Mouse (Mus musculus) bone marrow, adult 2 months (tissue): ENCODE results near the gene Faap100. TPM values are rescaled to one million over a fixed set of nuclear protein-coding genes. Genes with fewer than 3 reads are reported as not detected.
"Not testable (repeated sequence)": the region's sequence is repeated elsewhere in the genome, so short reads cannot be mapped to it uniquely, and the experiment has no call there.

Source experiments
- H3K27ac ChIP-seq: fragments of 200-500 bp; 2 replicates; pipeline ENCODE4 v1.5.1; 2012; ENCODE audit warnings: low read depth, mild to moderate bottlenecking, control low read depth, inconsistent platforms, low read length; ENCODE audit not compliant: control insufficient read depth, poor library complexity, insufficient read depth
- H3K4me1 ChIP-seq: fragments of 200-500 bp; 2 replicates; pipeline ENCODE4 v1.6.1; 2011; ENCODE audit warnings: low read length; ENCODE audit not compliant: control insufficient read depth, insufficient read depth
- H3K4me3 ChIP-seq: fragments of 200-500 bp; replicated peaks from 2 replicates; pipeline ENCODE3; 2011; ENCODE audit warnings: mild to moderate bottlenecking, low read depth, low read length, control low read depth; ENCODE audit not compliant: control insufficient read depth
- CTCF ChIP-seq: fragments of 200-500 bp; IDR thresholded peaks from 2 replicates; pipeline ENCODE4 v1.5.1; 2011; ENCODE audit warnings: low read length, control low read depth; ENCODE audit not compliant: control insufficient read depth, insufficient read depth
- POLR2A ChIP-seq: fragments of 200-500 bp; IDR thresholded peaks from 2 replicates; pipeline ENCODE4 v1.6.1; 2011; ENCODE audit warnings: low read depth, mild to moderate bottlenecking, control low read depth, low read length, borderline replicate concordance; ENCODE audit not compliant: control insufficient read depth
- WGBS: fragments of 180-500 bp; shearing (Covaris S2); methylation state at CpG from one replicate; pipeline ENCODE4 v1.1.7; 2018; 5-methylcytosine and 5-hydroxymethylcytosine counted together
- polyA plus RNA-seq: library from polyadenylated mRNA; stranded (reverse); fragments of >200 nt; gene quantifications from 2 replicates; pipeline ENCODE4 v1.2.4, GENCODE M21; 2011; ENCODE audit warnings: low replicate concordance; ENCODE audit not compliant: missing spikeins, insufficient read depth, insufficient read length

Faap100 gene
- polyA plus RNA-seq, 1 experiment, result 10.9 TPM

- H3K27ac ChIP-seq, result peak overlapping the region; percentile 88
- TF ChIP-seq CTCF (no peak), POLR2A (0 out of 2 replicates have a peak, but pooled peaks have one; percentile 14)
- no peak overlapping the region for H3K4me3 ChIP-seq
- 45% methylated on average over 13 of the region's 13 CpGs for WGBS
- peaks cover 8% of the 10 kb centered on the region; the same call in 1 of the 2 replicates for H3K4me1 ChIP-seq
Measured at GRCm38 (mm10) chr11:120352571-120353290, 25.8 kb downstream of the Faap100 start.

GRCm38 (mm10) chr11:120352093-120352350 lies 26.5 kb downstream of the Faap100 start:
- H3K27ac ChIP-seq, H3K4me3 ChIP-seq, H3K4me1 ChIP-seq: not testable (repeated sequence)
- 82% methylated on average over 5 of the region's 5 CpGs for WGBS

- Histone ChIP-seq H3K27ac (peak overlapping the region; percentile 98), H3K4me3 (peak overlapping the region; percentile 20), H3K4me1 (peaks cover 8% of the 10 kb centered on the region; the same call in 1 of the 2 replicates)
- WGBS, result 82% methylated on average over 10 of the region's 10 CpGs
- TF ChIP-seq CTCF (no peak), POLR2A (peak; percentile 18; the same call in 1 of the 2 replicates)
Measured at GRCm38 (mm10) chr11:120351250-120352092, 27.1 kb downstream of the Faap100 start.

- Histone ChIP-seq H3K27ac (peak overlapping the region; percentile 98), H3K4me3 (peak overlapping the region; percentile 58), H3K4me1 (peaks cover 8% of the 10 kb centered on the region; the same call in 1 of the 2 replicates)
- whole genome bisulfite sequencing, result 41% methylated on average over 11 of the region's 11 CpGs
- TF ChIP-seq POLR2A (no peak), CTCF (no peak)
Measured at GRCm38 (mm10) chr11:120350711-120351110, 27.9 kb downstream of the Faap100 start.

GRCm38 (mm10) chr11:120349986-120350702 lies 28.4 kb downstream of the Faap100 start:
- Histone ChIP-seq H3K27ac (peak overlapping the region; percentile 98), H3K4me1 (peaks cover 8% of the 10 kb centered on the region; the same call in 1 of the 2 replicates), H3K4me3 (peak overlapping the region; percentile 78)
- WGBS, result under 1% methylated on average over 68 of the region's 68 CpGs
- TF ChIP-seq POLR2A (peak; percentile 53; the same call in 1 of the 2 replicates), CTCF (no peak)

GRCm38 (mm10) chr11:120349371-120349985 lies 29.1 kb downstream of the Faap100 start:
- WGBS, result 3% methylated on average over 16 of the region's 16 CpGs
- peak; percentile 8; the same call in 1 of the 2 replicates for TF ChIP-seq POLR2A
- TF ChIP-seq CTCF, result no peak

GRCm38 (mm10) chr11:120348684-120349370 lies 29.7 kb downstream of the Faap100 start:
- WGBS, result 1% methylated on average over 53 of the region's 53 CpGs

More at GRCm38 (mm10) chr11:120349371-120349985, 29.1 kb downstream of the Faap100 start:
- Histone ChIP-seq H3K27ac (peak overlapping the region; percentile 98), H3K4me1 (peaks cover 6% of the 10 kb centered on the region; the same call in 1 of the 2 replicates), H3K4me3 (peak overlapping the region; percentile 78)

More at GRCm38 (mm10) chr11:120348684-120349370, 29.7 kb downstream of the Faap100 start:
- peak overlapping the region; percentile 78 for H3K4me3 ChIP-seq
- no peak for TF ChIP-seq CTCF
- TF ChIP-seq POLR2A, result peak; percentile 58; the same call in 1 of the 2 replicates
- peak overlapping the region; percentile 98 for H3K27ac ChIP-seq
- H3K4me1 ChIP-seq, result peaks cover 4% of the 10 kb centered on the region; the same call in 1 of the 2 replicates
